Mouse (Mus musculus) kidney, postnatal 10 days (tissue): ENCODE results near the gene Ezh1.

ENCODE experiments used
- DNase-seq: peaks from one replicate; pipeline ENCODE4 v3.0.0; 2021; ENCODE audit warnings: mixed read lengths

Gene Ezh1

GRCm38 (mm10) chr11:101245855-101246701 is 19.8 kb upstream of the Ezh1 start, which contains the start of gene Ramp2:
Gene Ramp2 (plus strand): TSS chr11:101246028.
- DNase-seq: peak; percentile 87

- DNase-seq: peak; percentile 75
Observed at GRCm38 (mm10) chr11:101245071-101245470, 18.8 kb upstream of the Ezh1 start.

GRCm38 (mm10) chr11:101238071-101238647 is 11.9 kb upstream of the Ezh1 start:
- DNase-seq: peak; percentile 54

- no peak for DNase-seq
Observed at GRCm38 (mm10) chr11:101236782-101237181, 10.5 kb upstream of the Ezh1 start.

GRCm38 (mm10) chr11:101235429-101235828 is 9.2 kb upstream of the Ezh1 start:
- DNase-seq: no peak

- no peak for DNase-seq
Observed at GRCm38 (mm10) chr11:101234124-101234523, 7.9 kb upstream of the Ezh1 start.

- DNase-seq: no peak
Observed at GRCm38 (mm10) chr11:101233240-101233639, 7.0 kb upstream of the Ezh1 start.

- DNase-seq: peak; percentile 61
Observed at GRCm38 (mm10) chr11:101232010-101232839, 6.0 kb upstream of the Ezh1 start.

- peak; percentile 79 for DNase-seq
Observed at GRCm38 (mm10) chr11:101230991-101231871, 5.0 kb upstream of the Ezh1 start.

- no peak for DNase-seq
Observed at GRCm38 (mm10) chr11:101230526-101230925, 4.3 kb upstream of the Ezh1 start.

- peak; percentile 56 for DNase-seq
Observed at GRCm38 (mm10) chr11:101230061-101230511, 3.8 kb upstream of the Ezh1 start.

GRCm38 (mm10) chr11:101229361-101229900 is 3.2 kb upstream of the Ezh1 start:
- DNase-seq: peak; percentile 61

- DNase-seq: no peak
Observed at GRCm38 (mm10) chr11:101225331-101226064, 765 bp downstream of the Ezh1 start.

- DNase-seq: no peak
Observed at GRCm38 (mm10) chr11:101224337-101224736, 1.9 kb downstream of the Ezh1 start.

- peak; percentile 51 for DNase-seq
Observed at GRCm38 (mm10) chr11:101221306-101221986, 4.8 kb downstream of the Ezh1 start.

GRCm38 (mm10) chr11:101220853-101221252 is 5.4 kb downstream of the Ezh1 start:
- no peak for DNase-seq

- no peak for DNase-seq
Observed at GRCm38 (mm10) chr11:101218436-101219055, 7.7 kb downstream of the Ezh1 start.

- DNase-seq: no peak
Observed at GRCm38 (mm10) chr11:101216936-101217335, 9.3 kb downstream of the Ezh1 start.

GRCm38 (mm10) chr11:101211970-101212369 is 14.3 kb downstream of the Ezh1 start:
- peak; percentile 27 for DNase-seq

GRCm38 (mm10) chr11:101200986-101201385 is 25.3 kb downstream of the Ezh1 start:
- DNase-seq: no peak
